Mouse (Mus musculus) embryo, embryonic 9.5 days (tissue): ENCODE measurements around the gene Chil4.
"Not testable (repeated sequence)": the region's sequence is repeated elsewhere in the genome, so short reads cannot be mapped to it uniquely, and the experiment has no call there.

Experiments
- DNase-seq: peaks from one replicate; pipeline ENCODE4 v3.0.0-alpha.2; 2017; ENCODE audit errors: extremely low spot score

Chil4 gene

GRCm38 (mm10) chr3:106219407-106219806 is at the start of gene Chil4:
Gene Chil4, minus strand, starts transcription at chr3:106219507.
- DNase-seq = no peak

GRCm38 (mm10) chr3:106265854-106266253 is 46.5 kb upstream of the Chil4 start:
- DNase-seq = no peak

GRCm38 (mm10) chr3:106264854-106265253 is 45.5 kb upstream of the Chil4 start:
- no peak for DNase-seq

- DNase-seq = not testable (repeated sequence)
Measured at GRCm38 (mm10) chr3:106257076-106257475, 37.8 kb upstream of the Chil4 start.

GRCm38 (mm10) chr3:106252719-106253118 is 33.4 kb upstream of the Chil4 start:
- no peak for DNase-seq

GRCm38 (mm10) chr3:106250763-106251399 is 31.6 kb upstream of the Chil4 start:
- DNase-seq = peak; percentile 24

- DNase-seq = not testable (repeated sequence)
Measured at GRCm38 (mm10) chr3:106247369-106247768, 28.1 kb upstream of the Chil4 start.

GRCm38 (mm10) chr3:106240210-106240609 is 20.9 kb upstream of the Chil4 start:
- not testable (repeated sequence) for DNase-seq

- no peak for DNase-seq
Measured at GRCm38 (mm10) chr3:106239196-106239791, 20.0 kb upstream of the Chil4 start.

- not testable (repeated sequence) for DNase-seq
Measured at GRCm38 (mm10) chr3:106223391-106223790, 4.1 kb upstream of the Chil4 start.

- no peak for DNase-seq
Measured at GRCm38 (mm10) chr3:106221625-106222265, 2.4 kb upstream of the Chil4 start.

- not testable (repeated sequence) for DNase-seq
Measured at GRCm38 (mm10) chr3:106218284-106218954, 888 bp downstream of the Chil4 start.

GRCm38 (mm10) chr3:106198030-106198429 is 21.3 kb downstream of the Chil4 start:
- not testable (repeated sequence) for DNase-seq

- not testable (repeated sequence) for DNase-seq
Measured at GRCm38 (mm10) chr3:106197246-106197645, 22.1 kb downstream of the Chil4 start.

GRCm38 (mm10) chr3:106196276-106196675 is 23.0 kb downstream of the Chil4 start:
- DNase-seq = no peak

- DNase-seq = no peak
Measured at GRCm38 (mm10) chr3:106195486-106195885, 23.8 kb downstream of the Chil4 start.

GRCm38 (mm10) chr3:106187991-106188390 is 31.3 kb downstream of the Chil4 start:
- DNase-seq = no peak

GRCm38 (mm10) chr3:106177509-106178189 is 41.7 kb downstream of the Chil4 start:
- DNase-seq = no peak

- DNase-seq = not testable (repeated sequence)
Measured at GRCm38 (mm10) chr3:106174971-106175370, 44.3 kb downstream of the Chil4 start.

- DNase-seq = not testable (repeated sequence)
Measured at GRCm38 (mm10) chr3:106172506-106172905, 46.8 kb downstream of the Chil4 start.

- DNase-seq = no peak
Measured at GRCm38 (mm10) chr3:106171135-106171731, 48.1 kb downstream of the Chil4 start.
